ENCODE assay signal across 23 mouse cellular contexts in genomic region chr7:28966751-28967505, GRCm38 (mm10). TPM values are rescaled to one million over a fixed set of nuclear protein-coding genes. Genes with fewer than 3 reads are reported as not detected.
DNase-seq lines count a peak whose midpoint lies in the region; ATAC-seq and TF ChIP-seq lines count a peak whose summit lies in the region.
"Had no signal": no experiment of that assay in that cellular context is flagged by ENCODE, and none has a peak within 500 bp of the region (broad histone marks: within the 10 kb centered on the region; RNA-seq: fewer than 3 reads in every experiment).

No protein-coding gene starts in this region.

- intact Hi-C loops in heart, postnatal 36 days (cut with DNase I) = no loop called here
- intact Hi-C loops in left cerebral cortex, adult 2 months (cut with DNase I) = no loop called here

- TF ChIP-seq POLR2A in ES-Bruce4 (IDR thresholded peaks at IDR 0.05; ENCODE audit: insufficient read depth, low read length) = no peak

- peak; percentile 95 for DNase-seq in heart, adult 11 months
- no peak for DNase-seq in heart, postnatal 36 days
- DNase-seq in R1 (ENCODE audit: low read depth, low spot score) = peak; percentile 98
- DNase-seq in left cerebral cortex, adult 2 months (ENCODE audit: extremely low spot score in 1 of 2, low spot score in 2 of 2) = no peak
- DNase-seq: cerebellum, adult 11-12 months; cerebellum, postnatal 25 days; embryo, embryonic 11 days; gastrocnemius, postnatal 10 days; left cerebral cortex, postnatal 4 days; liver, embryonic 13.5 days; lung, postnatal 4 days; thymus, postnatal 36 days had no signal

- no peak overlapping the region for H3K4me3 ChIP-seq in intestine, embryonic 16.5 days (ENCODE audit: low read length)
- H3K4me3 ChIP-seq in intestine, embryonic 15.5 days (replicated peaks) = no peak overlapping the region
- H3K4me3 ChIP-seq in ES-Bruce4 (ENCODE audit: low read depth, low read length) = peak overlapping the region; percentile 25; the same call in 1 of the 2 replicates
- no peak overlapping the region for H3K4me3 ChIP-seq in left cerebral cortex, adult 2 months
- H3K4me3 ChIP-seq: forebrain, embryonic 12.5 days; heart, embryonic 12.5 days; kidney, embryonic 15.5 days; liver, embryonic 13.5 days; lung, embryonic 15.5 days; neural tube, embryonic 15.5 days had no signal

- peaks cover 13% of the 10 kb centered on the region; the same call in 1 of the 2 replicates for H3K4me1 ChIP-seq in intestine, embryonic 16.5 days (ENCODE audit: control insufficient read depth, insufficient read depth, low read length)
- peaks cover 18% of the 10 kb centered on the region for H3K4me1 ChIP-seq in intestine, embryonic 15.5 days (replicated peaks)
- peaks cover 30% of the 10 kb centered on the region for H3K4me1 ChIP-seq in ES-Bruce4 (ENCODE audit: control insufficient read depth, insufficient read depth, low read length)

- no peaks in the 10 kb centered on the region for H3K27me3 ChIP-seq in intestine, embryonic 16.5 days (replicated peaks; ENCODE audit: control insufficient read depth, insufficient read depth, low read length)
- H3K27me3 ChIP-seq in intestine, embryonic 15.5 days (replicated peaks) = no peaks in the 10 kb centered on the region
- H3K27me3 ChIP-seq in ES-Bruce4 (ENCODE audit: control insufficient read depth, insufficient read depth, low read length, poor library complexity, severe bottlenecking) = no peaks in the 10 kb centered on the region
- H3K27me3 ChIP-seq: forebrain, embryonic 12.5 days; heart, embryonic 12.5 days; kidney, embryonic 15.5 days; liver, embryonic 13.5 days; lung, embryonic 15.5 days; neural tube, embryonic 15.5 days had no signal

- no peak for ATAC-seq in intestine, embryonic 16.5 days
- ATAC-seq in intestine, embryonic 15.5 days = no peak
- ATAC-seq: midbrain, embryonic 16.5 days had no signal

- 58% methylated on average over 4 of the region's 4 CpGs for WGBS in intestine, embryonic 16.5 days
- WGBS in intestine, embryonic 15.5 days = 68% methylated on average over 4 of the region's 4 CpGs

- no peak overlapping the region for H3K4me2 ChIP-seq in intestine, embryonic 16.5 days (ENCODE audit: low read depth, low read length)
- no peak overlapping the region for H3K4me2 ChIP-seq in intestine, embryonic 15.5 days (replicated peaks)
- H3K4me2 ChIP-seq: forebrain, embryonic 12.5 days; heart, embryonic 12.5 days; hindbrain, embryonic 14.5 days; kidney, embryonic 15.5 days; liver, embryonic 13.5 days; lung, embryonic 15.5 days; neural tube, embryonic 15.5 days had no signal

- peak overlapping the region; percentile 24; the same call in 1 of the 2 replicates for H3K9ac ChIP-seq in intestine, embryonic 16.5 days (ENCODE audit: low read depth, low read length)
- H3K9ac ChIP-seq in intestine, embryonic 15.5 days = no peak overlapping the region
- peak overlapping the region; percentile 39; the same call in 1 of the 2 replicates for H3K9ac ChIP-seq in ES-Bruce4 (ENCODE audit: low read depth, poor library complexity, severe bottlenecking)
- H3K9ac ChIP-seq: forebrain, embryonic 12.5 days; heart, embryonic 12.5 days; hindbrain, embryonic 14.5 days; kidney, embryonic 15.5 days; liver, embryonic 13.5 days; lung, embryonic 15.5 days; neural tube, embryonic 15.5 days had no signal

- no peaks in the 10 kb centered on the region for H3K9me3 ChIP-seq in intestine, embryonic 16.5 days (ENCODE audit: control insufficient read depth, low read length)
- no peaks in the 10 kb centered on the region for H3K9me3 ChIP-seq in intestine, embryonic 15.5 days
- H3K9me3 ChIP-seq in ES-Bruce4 (replicated peaks; ENCODE audit: control insufficient read depth, insufficient read depth, low read length, poor library complexity, severe bottlenecking) = no peaks in the 10 kb centered on the region
- H3K9me3 ChIP-seq: forebrain, embryonic 12.5 days; G1E; heart, embryonic 12.5 days; kidney, embryonic 15.5 days; liver, embryonic 13.5 days; lung, embryonic 15.5 days; neural tube, embryonic 15.5 days had no signal

- H3K27ac ChIP-seq in intestine, embryonic 16.5 days (ENCODE audit: low read length) = no peak overlapping the region; the same call in 1 of the 2 replicates
- no peak overlapping the region for H3K27ac ChIP-seq in intestine, embryonic 15.5 days
- peak overlapping the region; percentile 94 for H3K27ac ChIP-seq in ES-Bruce4 (ENCODE audit: insufficient read depth, low read length)
- no peak overlapping the region for H3K27ac ChIP-seq in left cerebral cortex, adult 2 months
- H3K27ac ChIP-seq: forebrain, embryonic 12.5 days; hindbrain, embryonic 14.5 days; kidney, embryonic 15.5 days; liver, embryonic 13.5 days; lung, embryonic 15.5 days; neural tube, embryonic 15.5 days had no signal

- H3K36me3 ChIP-seq in intestine, embryonic 16.5 days (ENCODE audit: control insufficient read depth, insufficient read depth, low read length) = no peaks in the 10 kb centered on the region
- H3K36me3 ChIP-seq in intestine, embryonic 15.5 days = 0 out of 2 replicates have a peak, but pooled peaks cover 4% of the 10 kb centered on the region
- peaks cover 2% of the 10 kb centered on the region; the same call in 1 of the 2 replicates for H3K36me3 ChIP-seq in ES-Bruce4 (ENCODE audit: control insufficient read depth, insufficient read depth, low read length, poor library complexity, severe bottlenecking)

- TF ChIP-seq EP300 in ES-Bruce4 (IDR thresholded peaks at IDR 0.05; ENCODE audit: insufficient read depth, low read depth, low read length) = peak; percentile 6; the same call in 1 of the 2 replicates

- no peak for TF ChIP-seq CTCF in ES-Bruce4 (IDR thresholded peaks at IDR 0.05; ENCODE audit: low read depth, low read length)
- TF ChIP-seq CTCF in left cerebral cortex, adult 2 months (IDR thresholded peaks at IDR 0.05) = no peak

RNA-seq across cellular contexts. Expression of gene Actn4, which starts 4.8 kb away (rescaled TPM):
- total RNA-seq in heart, postnatal 36 days (2021) = 10 to 100 TPM; 69.4 to 81.8 TPM
- 402 and 447 TPM in 2 replicates for polyA plus RNA-seq in intestine, embryonic 16.5 days (2015; fragmentation: Nextera tagmentation; extraction: Ambion mirVana)
- polyA plus RNA-seq in intestine, embryonic 15.5 days (2015; fragmentation: Nextera tagmentation; extraction: Ambion mirVana) = 340 and 361 TPM in 2 replicates
- polyA plus RNA-seq in ES-Bruce4 (2011; ENCODE audit: insufficient read depth, insufficient read length, low read depth, missing spikeins) = 318 and 324 TPM in 2 replicates
- 100 to 1,000 TPM; 196 to 199 TPM for total RNA-seq in left cerebral cortex, adult 2 months (2021)

RNA-seq across cellular contexts. Expression of gene Eif3k, which starts 14.7 kb away (rescaled TPM):
- 100 to 1,000 TPM; 159 to 163 TPM for total RNA-seq in heart, postnatal 36 days (2021)
- polyA plus RNA-seq in intestine, embryonic 16.5 days (2015; fragmentation: Nextera tagmentation; extraction: Ambion mirVana) = 355 and 362 TPM in 2 replicates
- 359 and 375 TPM in 2 replicates for polyA plus RNA-seq in intestine, embryonic 15.5 days (2015; fragmentation: Nextera tagmentation; extraction: Ambion mirVana)
- 409 and 413 TPM in 2 replicates for polyA plus RNA-seq in ES-Bruce4 (2011; ENCODE audit: insufficient read depth, insufficient read length, low read depth, missing spikeins)
- 100 to 1,000 TPM; 179 to 192 TPM for total RNA-seq in left cerebral cortex, adult 2 months (2021)

RNA-seq across cellular contexts. Expression of gene Map4k1, which starts 14.9 kb away (rescaled TPM):
- under 1 TPM; 0.61 to 0.81 TPM for total RNA-seq in heart, postnatal 36 days (2021)
- 6.9 and 7.3 TPM in 2 replicates for polyA plus RNA-seq in intestine, embryonic 16.5 days (2015; fragmentation: Nextera tagmentation; extraction: Ambion mirVana)
- 6.3 and 7.7 TPM in 2 replicates for polyA plus RNA-seq in intestine, embryonic 15.5 days (2015; fragmentation: Nextera tagmentation; extraction: Ambion mirVana)
- polyA plus RNA-seq in ES-Bruce4 (2011; ENCODE audit: insufficient read depth, insufficient read length, low read depth, missing spikeins) = 33.2 and 36.3 TPM in 2 replicates
- total RNA-seq in left cerebral cortex, adult 2 months (2021) = 1 to 10 TPM; 1.8 to 2.3 TPM

Comparison
In these comparisons a context has a peak if more than half of its experiments do, and no peak if none do; other contexts are left out.
1. DNase-seq: peak in heart, adult 11 months (single experiment) and R1 (single experiment); none in heart, postnatal 36 days (0 of 2) and left cerebral cortex, adult 2 months (0 of 2).